Mouse (Mus musculus) ES-Bruce4 (cell line): ENCODE measurements around the gene S100a1. TPM values are rescaled to one million over a fixed set of nuclear protein-coding genes. Genes with fewer than 3 reads are reported as not detected.

Experiments
- H3K27ac ChIP-seq: 2 replicates; pipeline ENCODE4 v1.5.1; 2012; ENCODE audit warnings: low read length, inconsistent platforms; ENCODE audit not compliant: insufficient read depth
- H3K27me3 ChIP-seq: 2 replicates; pipeline ENCODE4 v1.6.1; 2012; ENCODE audit warnings: mild to moderate bottlenecking, low read length, inconsistent platforms; ENCODE audit not compliant: control insufficient read depth, poor library complexity, insufficient read depth, severe bottlenecking
- H3K36me3 ChIP-seq: 2 replicates; pipeline ENCODE4 v1.6.1; 2012; ENCODE audit warnings: inconsistent platforms, mild to moderate bottlenecking, low read length, moderate library complexity; ENCODE audit not compliant: control insufficient read depth, poor library complexity, insufficient read depth, severe bottlenecking
- H3K4me1 ChIP-seq: one replicate; pipeline ENCODE4 v1.8.1; 2011; ENCODE audit warnings: low read length; ENCODE audit not compliant: control insufficient read depth, insufficient read depth
- H3K4me3 ChIP-seq: 2 replicates; pipeline ENCODE4 v1.5.1; 2011; ENCODE audit warnings: low read depth, mild to moderate bottlenecking, low read length
- H3K9ac ChIP-seq: 2 replicates; pipeline ENCODE4 v1.6.1; 2012; ENCODE audit warnings: low read depth, mild to moderate bottlenecking, inconsistent platforms; ENCODE audit not compliant: poor library complexity, severe bottlenecking
- H3K9me3 ChIP-seq: replicated peaks from 2 replicates; pipeline ENCODE4 v1.6.1; 2012; ENCODE audit warnings: mild to moderate bottlenecking, low read length, inconsistent platforms; ENCODE audit not compliant: control insufficient read depth, poor library complexity, insufficient read depth, severe bottlenecking
- CTCF ChIP-seq: IDR thresholded peaks from one replicate; pipeline ENCODE4 v1.8.1; 2011; ENCODE audit warnings: low read depth, low read length
- EP300 ChIP-seq: IDR thresholded peaks from 2 replicates; pipeline ENCODE4 v1.6.1; 2011; ENCODE audit warnings: low read depth, low read length; ENCODE audit not compliant: insufficient read depth
- POLR2A ChIP-seq: IDR thresholded peaks from one replicate; pipeline ENCODE4 v1.8.1; 2011; ENCODE audit warnings: low read length; ENCODE audit not compliant: insufficient read depth
- polyA plus RNA-seq: library from polyadenylated mRNA; stranded (reverse); fragments of >200 nt; gene quantifications from 2 replicates; pipeline ENCODE4 v1.2.4, GENCODE M21; 2011; ENCODE audit warnings: low read depth; ENCODE audit not compliant: missing spikeins, insufficient read depth, insufficient read length

Gene S100a1
- polyA plus RNA-seq, 1 experiment = 50.4 TPM

GRCm38 (mm10) chr3:90527291-90527873, 13.2 kb upstream of the S100a1 start:
- H3K36me3 ChIP-seq = no peaks in the 10 kb centered on the region
- H3K4me3 ChIP-seq = no peak overlapping the region
- no peak overlapping the region for H3K27ac ChIP-seq
- H3K27me3 ChIP-seq = no peaks in the 10 kb centered on the region; the same call in 1 of the 2 replicates
- TF ChIP-seq CTCF = no peak
- TF ChIP-seq POLR2A = no peak
- no peak for TF ChIP-seq EP300
- H3K9ac ChIP-seq = no peak overlapping the region
- no peaks in the 10 kb centered on the region for H3K9me3 ChIP-seq
- H3K4me1 ChIP-seq = peaks cover 2% of the 10 kb centered on the region

GRCm38 (mm10) chr3:90526580-90526979, 12.4 kb upstream of the S100a1 start, which contains the start of gene S100a14:
S100a14 (plus strand) TSS chr3:90526856.
- Histone ChIP-seq H3K27ac (no peak within 1 kb of the TSS), H3K27me3 (no peaks in the 10 kb centered on the region; the same call in 1 of the 2 replicates), H3K9ac (no peak within 1 kb of the TSS), H3K4me1 (peaks cover 2% of the 10 kb centered on the region), H3K36me3 (no peaks in the 10 kb centered on the region), H3K9me3 (no peaks in the 10 kb centered on the region), H3K4me3 (no peak within 1 kb of the TSS)
- no peak for TF ChIP-seq POLR2A

- no peak overlapping the region for H3K9ac ChIP-seq
- H3K27me3 ChIP-seq = no peaks in the 10 kb centered on the region; the same call in 1 of the 2 replicates
- H3K27ac ChIP-seq = no peak overlapping the region
- peaks cover 2% of the 10 kb centered on the region for H3K4me1 ChIP-seq
- H3K4me3 ChIP-seq = no peak overlapping the region
- no peaks in the 10 kb centered on the region for H3K36me3 ChIP-seq
- TF ChIP-seq POLR2A (no peak), EP300 (no peak)
- no peaks in the 10 kb centered on the region for H3K9me3 ChIP-seq
These were observed 11.9 kb upstream of the S100a1 start for GRCm38 (mm10) chr3:90526076-90526475.

DNA sequence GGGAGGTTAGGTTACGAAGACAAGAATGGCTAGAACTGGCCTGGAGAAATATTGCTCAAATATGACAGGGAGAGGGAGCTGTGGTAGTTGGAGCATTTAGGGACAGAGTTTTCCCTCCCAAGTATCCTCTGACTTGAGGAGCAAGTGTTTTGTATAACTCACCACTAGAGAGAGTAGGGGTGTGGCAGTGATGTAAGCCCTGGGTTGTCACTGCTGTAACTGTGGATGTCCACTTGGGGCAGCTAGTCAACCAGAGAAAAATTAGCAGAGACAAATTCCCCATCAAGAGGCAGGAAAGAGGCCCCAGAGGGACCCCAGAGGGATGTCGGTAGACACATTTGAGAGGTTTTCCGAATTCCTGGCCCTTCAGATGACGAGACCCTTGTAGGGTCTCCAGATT, 11.2 kb upstream of the S100a1 start:
- no peak overlapping the region for H3K9ac ChIP-seq
- H3K4me3 ChIP-seq = no peak overlapping the region
- peaks cover 2% of the 10 kb centered on the region for H3K4me1 ChIP-seq
- H3K9me3 ChIP-seq = no peaks in the 10 kb centered on the region
- TF ChIP-seq POLR2A = no peak
- no peak for TF ChIP-seq EP300
- peak; percentile 39 for TF ChIP-seq CTCF
- H3K36me3 ChIP-seq = no peaks in the 10 kb centered on the region
- no peaks in the 10 kb centered on the region; the same call in 1 of the 2 replicates for H3K27me3 ChIP-seq
- no peak overlapping the region for H3K27ac ChIP-seq

DNA sequence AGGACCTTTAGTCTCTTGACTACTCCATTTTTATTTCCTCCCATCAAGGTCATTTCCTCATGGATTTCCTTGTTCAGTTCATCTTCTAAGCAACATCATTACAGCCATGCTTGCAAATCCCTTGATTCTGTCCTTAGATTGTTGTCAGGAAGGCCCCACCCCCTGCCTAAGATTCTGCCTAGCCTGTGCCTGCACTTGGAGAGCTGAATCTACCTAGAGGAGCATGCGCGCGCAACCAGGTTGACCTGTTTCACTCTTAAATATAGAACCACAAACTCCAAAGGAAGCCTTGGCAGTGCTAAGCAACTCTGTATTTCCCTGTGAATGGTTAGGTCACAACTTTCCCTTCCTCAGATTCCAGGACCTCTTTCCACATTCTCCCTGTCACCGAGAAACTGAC, 3.5 kb upstream of the S100a1 start:
- Histone ChIP-seq H3K27me3 (no peaks in the 10 kb centered on the region), H3K36me3 (no peaks in the 10 kb centered on the region), H3K9ac (no peak overlapping the region), H3K27ac (no peak overlapping the region), H3K9me3 (no peaks in the 10 kb centered on the region), H3K4me1 (peaks cover 5% of the 10 kb centered on the region), H3K4me3 (no peak overlapping the region)
- TF ChIP-seq CTCF = no peak
- no peak for TF ChIP-seq EP300
- no peak for TF ChIP-seq POLR2A

- Histone ChIP-seq H3K27me3 (no peaks in the 10 kb centered on the region), H3K4me3 (no peak overlapping the region), H3K9ac (no peak overlapping the region), H3K9me3 (no peaks in the 10 kb centered on the region), H3K4me1 (peaks cover 5% of the 10 kb centered on the region), H3K27ac (no peak overlapping the region), H3K36me3 (no peaks in the 10 kb centered on the region)
- TF ChIP-seq EP300 = no peak
- TF ChIP-seq CTCF = no peak
- TF ChIP-seq POLR2A = no peak
These were observed 1.6 kb upstream of the S100a1 start for GRCm38 (mm10) chr3:90515789-90516188.
